26 mouse cellular contexts compared by ENCODE assay signal in genomic region chr7:30409789-30410188, GRCm38 (mm10). TPM values are rescaled to one million over a fixed set of nuclear protein-coding genes. Genes with fewer than 3 reads are reported as not detected.
DNase-seq lines count a peak whose midpoint lies in the region; ATAC-seq and TF ChIP-seq lines count a peak whose summit lies in the region.
"Had no signal": no experiment of that assay in that cellular context is flagged by ENCODE, and none has a peak within 500 bp of the region (broad histone marks: within the 10 kb centered on the region; RNA-seq: fewer than 3 reads in every experiment).

No protein-coding gene starts in this region.

- no peak for TF ChIP-seq POLR2A in spleen, adult 2 months (IDR thresholded peaks at IDR 0.05; ENCODE audit: low read depth, low read length)

- H3K4me3 ChIP-seq in spleen, adult 2 months (ENCODE audit: extremely low read depth, insufficient read depth, insufficient read length): no peak overlapping the region
- H3K4me3 ChIP-seq: embryonic facial prominence, embryonic 10.5 days; embryonic facial prominence, embryonic 13.5 days; erythroblast, embryonic 14.5 days; forebrain, embryonic 12.5 days; forebrain, embryonic 15.5 days; heart, embryonic 15.5 days; hindbrain, embryonic 10.5 days; hindbrain, embryonic 13.5 days had no signal

- no peaks in the 10 kb centered on the region for H3K36me3 ChIP-seq in spleen, adult 2 months (ENCODE audit: control insufficient read depth, insufficient read depth, low read length)
- H3K36me3 ChIP-seq: embryonic facial prominence, embryonic 10.5 days; embryonic facial prominence, embryonic 13.5 days; forebrain, embryonic 12.5 days; forebrain, embryonic 15.5 days; heart, embryonic 15.5 days; hindbrain, embryonic 10.5 days; hindbrain, embryonic 13.5 days had no signal

- TF ChIP-seq CTCF in spleen, adult 2 months (IDR thresholded peaks at IDR 0.05; ENCODE audit: extremely low read depth, insufficient read depth, insufficient read length, insufficient replicate concordance): no peak

- no peaks in the 10 kb centered on the region for H3K27me3 ChIP-seq in spleen, adult 2 months (ENCODE audit: control insufficient read depth, insufficient read depth, low read length)
- H3K27me3 ChIP-seq: forebrain, embryonic 15.5 days; heart, embryonic 15.5 days; hindbrain, embryonic 13.5 days had no signal

- DNase-seq in CD4-positive, CD25-positive, alpha-beta regulatory T cell, adult 2 months (ENCODE audit: low read depth, low spot score): peak; percentile 45
- DNase-seq in spleen, adult 2 months (ENCODE audit: low read depth in 1 of 2, low spot score in 2 of 2): no peak
- no peak for DNase-seq in spleen, postnatal 10 days (ENCODE audit: low spot score in 2 of 2)
- peak; percentile 40 for DNase-seq in thymus, postnatal 25 days
- DNase-seq in thymus, postnatal 36 days: no peak
- DNase-seq in kidney, postnatal 4 days: no peak
- DNase-seq: adrenal gland, adult 2 months; adrenal gland, postnatal 25 days; cerebellum, adult 11-12 months; cerebellum, adult 8-10 months; cerebellum, postnatal 10 days; cerebellum, postnatal 36 days; embryo, embryonic 11 days; gastrocnemius, postnatal 25 days; heart, postnatal 10 days; heart, postnatal 36 days had no signal

- no peak for ATAC-seq in CD4-positive, CD25-positive, alpha-beta regulatory T cell, adult 4 months
- ATAC-seq: forebrain, embryonic 15.5 days; hindbrain, embryonic 16.5 days had no signal

- H3K27ac ChIP-seq in spleen, adult 2 months (ENCODE audit: insufficient read depth, low read length): 0 out of 2 replicates have a peak overlapping the region, but pooled peaks have one; percentile 10
- H3K27ac ChIP-seq: embryonic facial prominence, embryonic 10.5 days; embryonic facial prominence, embryonic 13.5 days; forebrain, embryonic 12.5 days; forebrain, embryonic 15.5 days; heart, embryonic 15.5 days; hindbrain, embryonic 10.5 days; hindbrain, embryonic 13.5 days had no signal

- H3K4me1 ChIP-seq in spleen, adult 2 months (ENCODE audit: control insufficient read depth, insufficient read depth, insufficient read length): peaks cover 21% of the 10 kb centered on the region; the same call in 1 of the 2 replicates
- H3K4me1 ChIP-seq: embryonic facial prominence, embryonic 10.5 days; embryonic facial prominence, embryonic 13.5 days; forebrain, embryonic 12.5 days; forebrain, embryonic 15.5 days; heart, embryonic 15.5 days; hindbrain, embryonic 10.5 days; hindbrain, embryonic 13.5 days had no signal

- 72% methylated on average over 2 of the region's 2 CpGs for WGBS in spleen, adult 2 months

RNA-seq across cellular contexts. Expression of gene Tyrobp, which starts 3.8 kb away (rescaled TPM):
- 1 to 10 TPM; 6.4 to 7.1 TPM for polyA plus RNA-seq in CD4-positive, CD25-positive, alpha-beta regulatory T cell, adult 4 months (2017; shearing (Covaris generic))
- 569 and 738 TPM in 2 replicates for polyA plus RNA-seq in spleen, adult 2 months (2012; rRNA removed)

RNA-seq across cellular contexts. Expression of gene Hcst, which starts 9.9 kb away (rescaled TPM):
- polyA plus RNA-seq in CD4-positive, CD25-positive, alpha-beta regulatory T cell, adult 4 months (2017; shearing (Covaris generic)): 100 to 1,000 TPM; 356 to 434 TPM
- 178 and 278 TPM in 2 replicates for polyA plus RNA-seq in spleen, adult 2 months (2012; rRNA removed)
- polyA plus RNA-seq: embryonic facial prominence, embryonic 10.5 days; erythroblast, embryonic 14.5 days; forebrain, embryonic 12.5 days; forebrain, embryonic 15.5 days had no signal

RNA-seq across cellular contexts. Expression of gene Nfkbid, which starts 11.7 kb away (rescaled TPM):
- polyA plus RNA-seq in CD4-positive, CD25-positive, alpha-beta regulatory T cell, adult 4 months (2017; shearing (Covaris generic)): 10 to 100 TPM; 39.2 to 44.4 TPM
- 55.1 and 70.8 TPM in 2 replicates for polyA plus RNA-seq in spleen, adult 2 months (2012; rRNA removed)

RNA-seq across cellular contexts. Expression of gene Aplp1, which starts 35.5 kb away (rescaled TPM):
- 1 to 10 TPM; 3.1 to 3.5 TPM for polyA plus RNA-seq in CD4-positive, CD25-positive, alpha-beta regulatory T cell, adult 4 months (2017; shearing (Covaris generic))
- 1.9 and 2.3 TPM in 2 replicates for polyA plus RNA-seq in spleen, adult 2 months (2012; rRNA removed)

RNA-seq across cellular contexts. Expression of gene Lrfn3, which starts 47.2 kb away (rescaled TPM):
- not detected for polyA plus RNA-seq in CD4-positive, CD25-positive, alpha-beta regulatory T cell, adult 4 months (2017; shearing (Covaris generic))
- polyA plus RNA-seq in spleen, adult 2 months (2012; rRNA removed): 2.7 and 3.2 TPM in 2 replicates

Comparison
In these comparisons a context has a peak if more than half of its experiments do, and no peak if none do; other contexts are left out.
1. DNase-seq: peak in CD4-positive, CD25-positive, alpha-beta regulatory T cell, adult 2 months (single experiment) and thymus, postnatal 25 days (single experiment); none in spleen, adult 2 months (0 of 2), spleen, postnatal 10 days (0 of 2), thymus, postnatal 36 days (0 of 2) and kidney, postnatal 4 days (0 of 2).
2. RNA of gene Tyrobp, which starts 3.8 kb away (polyA plus RNA-seq): 569 to 738 TPM in spleen, adult 2 months; 6.4 to 7.1 TPM in CD4-positive, CD25-positive, alpha-beta regulatory T cell, adult 4 months; every median in the first group is over 10 times any median in the second.